Mouse (Mus musculus): ENCODE measurements at regions not wholly inside any gene's neighbourhood (a gene's known extent, or its start where the extent isn't known, plus 50 kb on each side); places are given as distances from the start of the nearest gene placed in this dataset.

- 57% methylated on average over 11 of the region's 11 CpGs for WGBS
- H3K9me3 ChIP-seq (replicated peaks; ENCODE audit: control insufficient read depth, low read length), result no peaks in the 10 kb centered on the region
- H3K4me1 ChIP-seq (ENCODE audit: control insufficient read depth, insufficient read depth, low read length), result no peaks in the 10 kb centered on the region
- no peak overlapping the region for H3K27ac ChIP-seq (ENCODE audit: low read length)
- H3K4me3 ChIP-seq (replicated peaks; ENCODE audit: low read length), result no peak overlapping the region
- H3K4me2 ChIP-seq (ENCODE audit: low read depth, low read length), result no peak overlapping the region
- no peaks in the 10 kb centered on the region for H3K27me3 ChIP-seq (ENCODE audit: control insufficient read depth, insufficient read depth, low read length)
- no peaks in the 10 kb centered on the region for H3K36me3 ChIP-seq (ENCODE audit: control insufficient read depth, insufficient read depth, low read length)
- ATAC-seq (ENCODE audit: insufficient read depth, low FRiP score), result no peak
- H3K9ac ChIP-seq (ENCODE audit: low read length), result no peak overlapping the region
Measured at GRCm38 (mm10) chr5:102266451-102266850, 196.7 kb upstream of the Wdfy3 start.

GRCm38 (mm10) chr5:102267150-102267549, 197.4 kb upstream of the Wdfy3 start:
- Histone ChIP-seq H3K27me3 (ENCODE audit: control insufficient read depth, insufficient read depth, low read length) (no peaks in the 10 kb centered on the region), H3K36me3 (ENCODE audit: control insufficient read depth, insufficient read depth, low read length) (no peaks in the 10 kb centered on the region), H3K9ac (ENCODE audit: low read length) (no peak overlapping the region), H3K4me3 (replicated peaks; ENCODE audit: low read length) (no peak overlapping the region), H3K4me1 (ENCODE audit: control insufficient read depth, insufficient read depth, low read length) (no peaks in the 10 kb centered on the region), H3K9me3 (replicated peaks; ENCODE audit: control insufficient read depth, low read length) (no peaks in the 10 kb centered on the region), H3K27ac (ENCODE audit: low read length) (no peak overlapping the region), H3K4me2 (ENCODE audit: low read depth, low read length) (no peak overlapping the region)
- WGBS, result 64% methylated on average over 3 of the region's 3 CpGs
- ATAC-seq (ENCODE audit: insufficient read depth, low FRiP score), result no peak

GRCm38 (mm10) chr5:102269204-102269603, 199.5 kb upstream of the Wdfy3 start:
- H3K27me3 ChIP-seq (ENCODE audit: control insufficient read depth, insufficient read depth, low read length), result no peaks in the 10 kb centered on the region
- no peaks in the 10 kb centered on the region for H3K4me1 ChIP-seq (ENCODE audit: control insufficient read depth, insufficient read depth, low read length)
- no peak for ATAC-seq (ENCODE audit: insufficient read depth, low FRiP score)
- no peaks in the 10 kb centered on the region for H3K36me3 ChIP-seq (ENCODE audit: control insufficient read depth, insufficient read depth, low read length)
- 86% methylated on average over 9 of the region's 9 CpGs for WGBS
- H3K27ac ChIP-seq (ENCODE audit: low read length), result no peak overlapping the region
- H3K4me3 ChIP-seq (replicated peaks; ENCODE audit: low read length), result no peak overlapping the region
- H3K9me3 ChIP-seq (replicated peaks; ENCODE audit: control insufficient read depth, low read length), result no peaks in the 10 kb centered on the region
- no peak overlapping the region for H3K9ac ChIP-seq (ENCODE audit: low read length)
- H3K4me2 ChIP-seq (ENCODE audit: low read depth, low read length), result no peak overlapping the region

- no peaks in the 10 kb centered on the region for H3K9me3 ChIP-seq (replicated peaks; ENCODE audit: control insufficient read depth, low read length)
- H3K9ac ChIP-seq (ENCODE audit: low read length), result no peak overlapping the region
- H3K36me3 ChIP-seq (ENCODE audit: control insufficient read depth, insufficient read depth, low read length), result no peaks in the 10 kb centered on the region
- no peak for ATAC-seq (ENCODE audit: insufficient read depth, low FRiP score)
- no peak overlapping the region for H3K4me3 ChIP-seq (replicated peaks; ENCODE audit: low read length)
- WGBS, result 93% methylated on average over 3 of the region's 3 CpGs
- H3K4me2 ChIP-seq (ENCODE audit: low read depth, low read length), result no peak overlapping the region
- H3K27me3 ChIP-seq (ENCODE audit: control insufficient read depth, insufficient read depth, low read length), result no peaks in the 10 kb centered on the region
- H3K4me1 ChIP-seq (ENCODE audit: control insufficient read depth, insufficient read depth, low read length), result no peaks in the 10 kb centered on the region
- no peak overlapping the region for H3K27ac ChIP-seq (ENCODE audit: low read length)
Measured at GRCm38 (mm10) chr5:102275621-102276020, 205.6 kb upstream of the Arhgap24 start.

- Histone ChIP-seq H3K27me3 (ENCODE audit: control insufficient read depth, insufficient read depth, low read length) (no peaks in the 10 kb centered on the region), H3K4me1 (ENCODE audit: control insufficient read depth, insufficient read depth, low read length) (no peaks in the 10 kb centered on the region), H3K9ac (ENCODE audit: low read length) (no peak overlapping the region), H3K4me2 (ENCODE audit: low read depth, low read length) (no peak overlapping the region), H3K36me3 (ENCODE audit: control insufficient read depth, insufficient read depth, low read length) (no peaks in the 10 kb centered on the region), H3K27ac (ENCODE audit: low read length) (no peak overlapping the region), H3K4me3 (replicated peaks; ENCODE audit: low read length) (no peak overlapping the region), H3K9me3 (replicated peaks; ENCODE audit: control insufficient read depth, low read length) (no peaks in the 10 kb centered on the region)
- ATAC-seq (ENCODE audit: insufficient read depth, low FRiP score), result no peak
- 41% methylated on average over 4 of the region's 4 CpGs for WGBS
Measured at GRCm38 (mm10) chr5:102287131-102287530, 194.1 kb upstream of the Arhgap24 start.

- Histone ChIP-seq H3K36me3 (ENCODE audit: control insufficient read depth, insufficient read depth, low read length) (no peaks in the 10 kb centered on the region), H3K4me3 (replicated peaks; ENCODE audit: low read length) (no peak overlapping the region), H3K4me1 (ENCODE audit: control insufficient read depth, insufficient read depth, low read length) (no peaks in the 10 kb centered on the region), H3K27me3 (ENCODE audit: control insufficient read depth, insufficient read depth, low read length) (no peaks in the 10 kb centered on the region), H3K9me3 (replicated peaks; ENCODE audit: control insufficient read depth, low read length) (no peaks in the 10 kb centered on the region), H3K9ac (ENCODE audit: low read length) (no peak overlapping the region), H3K27ac (ENCODE audit: low read length) (no peak overlapping the region), H3K4me2 (ENCODE audit: low read depth, low read length) (no peak overlapping the region)
- ATAC-seq (ENCODE audit: insufficient read depth, low FRiP score), result no peak
- WGBS, result 82% methylated on average over 7 of the region's 7 CpGs
Measured at GRCm38 (mm10) chr5:102290866-102291265, 190.3 kb upstream of the Arhgap24 start.

GRCm38 (mm10) chr5:102295564-102295963, 185.6 kb upstream of the Arhgap24 start:
- H3K9me3 ChIP-seq (replicated peaks; ENCODE audit: control insufficient read depth, low read length), result no peaks in the 10 kb centered on the region
- H3K27me3 ChIP-seq (ENCODE audit: control insufficient read depth, insufficient read depth, low read length), result no peaks in the 10 kb centered on the region
- no peaks in the 10 kb centered on the region for H3K36me3 ChIP-seq (ENCODE audit: control insufficient read depth, insufficient read depth, low read length)
- H3K4me1 ChIP-seq (ENCODE audit: control insufficient read depth, insufficient read depth, low read length), result no peaks in the 10 kb centered on the region
- no peak overlapping the region for H3K9ac ChIP-seq (ENCODE audit: low read length)
- ATAC-seq (ENCODE audit: insufficient read depth, low FRiP score), result no peak
- WGBS, result 82% methylated on average over 5 of the region's 5 CpGs
- no peak overlapping the region for H3K4me2 ChIP-seq (ENCODE audit: low read depth, low read length)
- H3K27ac ChIP-seq (ENCODE audit: low read length), result no peak overlapping the region
- H3K4me3 ChIP-seq (replicated peaks; ENCODE audit: low read length), result no peak overlapping the region

- Histone ChIP-seq H3K27ac (ENCODE audit: low read length) (no peak overlapping the region), H3K4me1 (ENCODE audit: control insufficient read depth, insufficient read depth, low read length) (no peaks in the 10 kb centered on the region), H3K4me2 (ENCODE audit: low read depth, low read length) (no peak overlapping the region), H3K4me3 (replicated peaks; ENCODE audit: low read length) (no peak overlapping the region), H3K36me3 (ENCODE audit: control insufficient read depth, insufficient read depth, low read length) (no peaks in the 10 kb centered on the region), H3K9ac (ENCODE audit: low read length) (no peak overlapping the region), H3K27me3 (ENCODE audit: control insufficient read depth, insufficient read depth, low read length) (no peaks in the 10 kb centered on the region), H3K9me3 (replicated peaks; ENCODE audit: control insufficient read depth, low read length) (no peaks in the 10 kb centered on the region)
- ATAC-seq (ENCODE audit: insufficient read depth, low FRiP score), result no peak
Measured at GRCm38 (mm10) chr5:102306309-102306708, 174.9 kb upstream of the Arhgap24 start.

GRCm38 (mm10) chr5:102306718-102307117, 174.5 kb upstream of the Arhgap24 start:
- Histone ChIP-seq H3K36me3 (ENCODE audit: control insufficient read depth, insufficient read depth, low read length) (no peaks in the 10 kb centered on the region), H3K4me1 (ENCODE audit: control insufficient read depth, insufficient read depth, low read length) (no peaks in the 10 kb centered on the region), H3K27me3 (ENCODE audit: control insufficient read depth, insufficient read depth, low read length) (no peaks in the 10 kb centered on the region), H3K9ac (ENCODE audit: low read length) (no peak overlapping the region), H3K27ac (ENCODE audit: low read length) (no peak overlapping the region), H3K4me3 (replicated peaks; ENCODE audit: low read length) (no peak overlapping the region), H3K9me3 (replicated peaks; ENCODE audit: control insufficient read depth, low read length) (no peaks in the 10 kb centered on the region), H3K4me2 (ENCODE audit: low read depth, low read length) (no peak overlapping the region)
- ATAC-seq (ENCODE audit: insufficient read depth, low FRiP score), result no peak
- WGBS, result 73% methylated on average over 3 of the region's 3 CpGs

- H3K4me3 ChIP-seq (replicated peaks; ENCODE audit: low read length), result no peak overlapping the region
- no peaks in the 10 kb centered on the region for H3K9me3 ChIP-seq (replicated peaks; ENCODE audit: control insufficient read depth, low read length)
- no peak overlapping the region for H3K9ac ChIP-seq (ENCODE audit: low read length)
- no peaks in the 10 kb centered on the region for H3K4me1 ChIP-seq (ENCODE audit: control insufficient read depth, insufficient read depth, low read length)
- no peak for ATAC-seq (ENCODE audit: insufficient read depth, low FRiP score)
- H3K4me2 ChIP-seq (ENCODE audit: low read depth, low read length), result no peak overlapping the region
- no peaks in the 10 kb centered on the region for H3K36me3 ChIP-seq (ENCODE audit: control insufficient read depth, insufficient read depth, low read length)
- no peak overlapping the region for H3K27ac ChIP-seq (ENCODE audit: low read length)
- no peaks in the 10 kb centered on the region for H3K27me3 ChIP-seq (ENCODE audit: control insufficient read depth, insufficient read depth, low read length)
Measured at GRCm38 (mm10) chr5:102311570-102311969, 169.6 kb upstream of the Arhgap24 start.
